Mouse (Mus musculus) ovary, adult 18-20 months (tissue): ENCODE data around the gene Islr.
"Not testable (repeated sequence)": the region's sequence is repeated elsewhere in the genome, so short reads cannot be mapped to it uniquely, and the experiment has no call there.

Experiments
- DNase-seq: peaks from one replicate; pipeline ENCODE4 v3.0.0; 2022; ENCODE audit warnings: low spot score, mixed read lengths

Islr gene

GRCm38 (mm10) chr9:58203516-58204447 lies at the start of gene Islr, which contains the start of gene Islr2:
Gene Islr (minus strand): TSS chr9:58204306.
Gene Islr2 (minus strand): TSS chr9:58204319.
- DNase-seq = peak; percentile 47

DNA sequence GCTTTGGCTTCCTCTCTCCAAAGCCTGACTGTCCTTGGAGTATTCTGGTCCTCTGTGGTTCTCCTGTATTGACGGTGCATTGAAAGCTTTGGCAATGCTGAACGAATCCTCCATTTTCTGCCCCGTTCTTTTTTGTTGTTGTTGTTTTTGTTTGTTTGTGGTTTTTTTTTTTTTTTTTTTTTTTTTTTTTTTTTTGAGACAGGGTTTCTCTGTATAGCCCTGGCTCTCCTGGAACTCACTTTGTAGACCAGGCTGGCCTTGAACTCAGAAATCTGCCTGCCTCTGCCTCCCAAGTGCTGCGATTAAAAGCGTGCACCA lies 49.7 kb upstream of the Islr start:
- not testable (repeated sequence) for DNase-seq

- DNase-seq = peak; percentile 92
These were observed 49.1 kb upstream of the Islr start, which contains the start of gene Stoml1 for GRCm38 (mm10) chr9:58253033-58253804. Gene Stoml1 (plus strand): TSS chr9:58253164.

DNA sequence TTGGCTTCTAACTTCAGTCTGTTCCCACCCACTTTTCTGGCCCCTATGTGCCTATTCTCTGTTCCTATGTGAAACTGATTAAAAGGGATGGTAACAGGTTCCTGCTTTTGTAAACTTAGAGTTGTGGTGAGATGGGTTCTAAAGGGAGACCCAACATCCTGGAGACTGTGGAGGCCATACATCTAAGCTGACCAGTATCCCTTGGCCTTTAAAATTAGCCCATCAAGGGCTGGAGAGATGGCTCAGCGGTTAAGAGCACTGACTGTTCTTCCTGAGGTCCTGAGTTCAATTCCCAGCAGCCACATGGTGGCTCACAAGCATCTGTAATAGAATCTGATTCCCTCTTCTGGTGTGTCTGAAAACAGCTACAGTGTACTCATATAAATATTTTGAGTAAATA lies 46.6 kb upstream of the Islr start:
- not testable (repeated sequence) for DNase-seq

DNA sequence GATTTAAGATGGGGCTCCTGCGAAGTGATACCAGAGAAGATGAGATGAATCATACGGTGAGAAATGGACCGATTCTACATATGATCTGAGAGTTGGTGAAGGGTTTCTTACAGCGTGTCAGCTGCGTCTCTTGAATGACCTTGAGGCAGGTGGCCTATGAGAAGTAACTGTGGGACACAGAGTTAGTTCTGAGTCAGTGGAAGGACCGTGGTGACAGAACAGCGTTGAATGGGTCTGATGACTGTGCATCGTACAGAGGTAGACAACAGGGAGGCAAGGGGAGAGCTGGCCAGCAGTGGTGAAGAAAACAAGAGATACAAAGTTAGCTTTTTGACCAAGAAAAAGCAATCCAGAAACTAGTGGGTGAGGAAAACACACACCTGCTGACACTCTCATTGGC lies 46.2 kb upstream of the Islr start:
- DNase-seq = no peak

DNA sequence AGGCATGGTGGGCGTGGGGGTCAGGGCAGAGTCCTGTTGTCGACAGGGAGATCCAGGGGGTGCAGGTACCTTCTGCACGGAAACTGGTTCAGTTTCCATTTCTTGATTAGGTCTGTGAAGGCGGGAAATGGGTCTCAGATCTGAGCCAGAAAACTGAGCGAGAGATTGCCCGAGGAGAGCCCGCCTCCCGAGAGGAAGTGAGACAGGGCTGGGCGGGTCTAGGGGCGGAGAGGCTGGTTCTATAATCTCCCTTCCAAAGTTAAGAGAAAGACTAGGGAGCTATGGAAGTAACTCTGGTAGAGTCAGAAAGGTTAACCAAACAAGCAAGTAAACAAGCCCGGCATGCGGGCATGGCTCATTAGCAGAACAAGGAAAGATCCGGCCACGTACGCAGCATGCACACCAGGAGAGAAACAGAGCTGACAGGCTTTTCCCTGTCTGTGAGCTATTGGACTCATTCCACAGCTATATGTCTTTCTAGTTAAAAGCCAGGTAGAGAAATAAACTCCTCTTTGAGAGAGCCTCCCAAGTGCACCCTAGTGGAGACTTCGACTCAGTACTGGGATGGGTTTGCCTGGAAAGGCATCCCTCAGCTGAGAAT lies 45.6 kb upstream of the Islr start, which contains the start of gene Pml:
Gene Pml, minus strand, starts transcription at position 195 of the 601 bp plus-strand sequence.
- peak; percentile 70 for DNase-seq

- no peak for DNase-seq
These were observed 44.8 kb upstream of the Islr start for GRCm38 (mm10) chr9:58248746-58249413.

- peak; percentile 70 for DNase-seq
These were observed 43.1 kb upstream of the Islr start for GRCm38 (mm10) chr9:58247064-58247759.

DNA sequence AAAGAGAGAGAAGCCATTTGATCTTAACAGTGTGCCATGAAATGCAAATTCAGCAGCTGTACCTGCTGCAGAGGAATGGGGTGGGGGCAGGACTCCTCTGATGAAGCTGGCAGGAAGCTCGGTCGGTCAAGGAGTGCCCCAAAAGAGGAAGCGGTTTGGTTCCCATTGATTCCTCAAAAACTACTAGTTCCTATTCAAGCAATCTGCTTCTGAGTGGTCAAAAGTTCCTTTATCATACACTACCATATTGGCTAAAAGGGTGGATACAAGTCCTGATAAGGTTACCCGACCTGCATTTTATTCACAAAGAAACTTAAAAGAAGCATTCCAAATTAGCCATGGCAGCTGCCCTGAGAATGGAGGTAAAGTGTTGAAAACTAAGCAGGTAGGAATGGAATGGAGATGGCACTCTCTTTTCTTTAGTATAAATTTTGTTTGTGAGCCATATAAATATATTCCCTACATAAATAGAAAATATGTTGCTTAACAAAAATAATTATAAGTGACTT lies 42.0 kb upstream of the Islr start:
- DNase-seq = no peak

DNA sequence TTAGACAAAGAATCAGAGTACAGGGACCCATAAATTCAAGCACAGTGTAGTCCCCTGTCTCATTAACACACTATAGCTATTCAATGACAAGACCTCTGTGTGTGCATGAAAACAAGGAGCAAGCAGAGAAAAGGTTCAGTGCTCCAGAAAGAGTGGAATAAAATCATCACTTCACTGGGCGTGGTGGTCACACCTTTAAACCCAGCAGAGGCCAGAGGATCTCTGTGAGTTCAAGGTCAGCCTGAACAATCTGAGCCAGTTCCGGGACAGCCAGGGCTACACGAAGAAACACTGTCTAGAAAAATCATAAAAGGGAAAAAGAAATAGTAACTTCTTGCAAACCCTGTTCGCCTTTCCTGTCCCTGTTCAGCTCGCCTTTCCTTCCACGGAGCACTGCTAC lies 39.6 kb upstream of the Islr start:
- no peak for DNase-seq

GRCm38 (mm10) chr9:58242696-58243095 lies 38.6 kb upstream of the Islr start:
- DNase-seq = no peak

DNA sequence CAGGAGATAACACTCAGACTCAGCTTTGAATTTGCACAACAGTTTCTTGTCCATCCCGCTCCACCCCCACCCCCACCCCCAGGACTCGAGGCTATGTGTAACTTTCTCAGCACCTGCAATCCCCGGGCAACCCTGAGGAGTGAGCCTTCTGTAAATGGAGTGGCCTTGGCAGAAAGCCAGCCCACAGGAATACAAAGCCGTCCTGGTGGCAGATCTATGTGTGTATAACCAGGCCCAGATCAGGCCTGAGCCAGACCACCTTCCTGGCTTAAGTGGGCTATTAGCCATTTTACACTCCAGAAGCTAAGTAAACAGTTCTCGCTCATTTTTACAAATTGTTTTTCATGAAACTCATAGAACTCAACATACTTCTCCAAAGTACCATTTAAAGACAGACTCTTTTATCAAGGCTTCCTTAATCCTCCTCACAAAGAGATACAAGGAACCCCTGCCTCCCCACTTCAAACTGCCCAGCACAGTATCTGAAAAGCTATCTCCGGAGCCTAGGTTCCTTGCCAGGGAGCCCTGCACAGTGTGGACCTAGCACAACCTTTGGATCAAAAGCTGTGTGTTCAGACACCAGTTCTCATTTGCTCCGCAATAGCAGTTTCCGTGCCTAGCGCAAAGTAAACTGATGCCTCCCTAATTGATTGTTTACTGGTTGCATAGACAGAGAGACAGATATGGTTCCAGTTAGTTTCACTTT lies 37.8 kb upstream of the Islr start:
- peak; percentile 50 for DNase-seq

DNA sequence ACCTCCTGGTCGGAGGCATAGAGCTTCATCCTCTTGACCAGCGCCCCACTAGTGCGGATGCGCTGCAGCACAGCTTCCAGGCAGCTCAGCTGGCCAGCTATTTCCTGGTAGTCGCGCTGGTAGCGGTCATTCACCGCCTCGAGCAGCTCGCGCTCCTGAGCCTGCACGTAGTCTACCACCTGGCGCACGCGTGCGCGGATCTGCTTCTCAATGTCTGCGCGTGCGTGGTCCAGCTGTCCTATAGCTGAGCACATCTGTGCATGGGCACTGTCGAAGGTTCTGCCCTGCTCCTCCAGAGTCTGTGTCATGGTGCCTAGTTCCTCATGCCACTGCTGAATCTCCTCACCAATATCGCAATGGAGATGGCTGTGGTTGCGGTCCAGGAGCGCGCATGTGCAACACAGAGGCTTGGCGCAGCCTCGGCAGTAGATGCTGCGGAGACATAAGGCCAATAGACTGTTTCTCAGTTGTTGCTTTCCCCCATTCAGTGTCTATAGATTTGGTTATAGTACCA lies 30.5 kb upstream of the Islr start:
- no peak for DNase-seq

GRCm38 (mm10) chr9:58232374-58232773 lies 28.3 kb upstream of the Islr start:
- DNase-seq = no peak

- no peak for DNase-seq
These were observed 27.6 kb upstream of the Islr start for GRCm38 (mm10) chr9:58231746-58232145.

- DNase-seq = no peak
These were observed 24.8 kb upstream of the Islr start for GRCm38 (mm10) chr9:58228777-58229466.

DNA sequence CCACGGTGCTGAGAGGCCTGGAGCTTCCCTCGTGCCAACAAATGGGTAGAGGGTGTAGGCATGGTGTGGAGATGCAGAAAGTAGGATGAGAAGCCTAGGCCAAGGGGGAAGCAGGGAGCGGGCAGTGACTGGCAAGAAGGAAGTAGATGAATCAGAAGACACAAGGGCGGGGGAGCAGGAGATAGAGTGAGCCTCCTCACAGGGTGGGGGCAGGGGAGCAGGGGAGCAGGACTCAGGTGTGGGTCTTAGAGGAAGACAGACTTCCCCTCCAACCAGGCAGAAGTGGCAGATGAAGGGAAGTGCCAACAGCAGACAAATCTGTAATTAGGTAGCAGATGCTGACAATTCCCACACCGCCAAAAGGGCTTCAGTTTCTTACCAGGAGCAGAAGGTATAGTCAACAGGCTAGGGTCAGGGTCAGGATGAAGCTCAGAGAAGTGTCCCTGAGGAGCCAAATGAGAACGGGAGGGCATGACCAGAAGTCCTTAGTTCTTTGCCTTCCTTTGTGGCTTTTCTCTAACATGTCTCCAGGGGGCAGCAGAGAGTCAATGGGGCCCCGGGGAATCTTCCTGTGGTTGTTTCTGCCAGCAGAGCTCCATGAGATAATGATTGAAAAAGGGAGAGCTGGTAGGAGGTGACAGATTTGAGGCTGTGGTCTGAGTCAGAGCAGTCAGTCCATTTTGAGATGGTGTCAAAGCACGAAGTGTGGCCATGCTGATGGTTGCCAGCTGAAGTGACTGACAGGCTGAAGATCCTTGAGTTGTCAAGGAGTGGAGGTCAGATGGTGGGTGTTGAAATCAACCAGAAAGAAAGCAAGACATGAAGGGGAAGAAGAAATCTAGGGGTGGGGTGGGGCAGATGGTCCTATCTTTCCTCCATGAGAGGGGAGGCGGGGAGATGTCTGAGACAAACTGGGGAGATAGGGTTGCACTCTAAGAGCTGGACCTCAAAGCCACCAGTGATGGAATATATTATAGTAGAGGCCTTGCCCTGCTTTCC lies 22.1 kb upstream of the Islr start:
- DNase-seq = no peak

DNA sequence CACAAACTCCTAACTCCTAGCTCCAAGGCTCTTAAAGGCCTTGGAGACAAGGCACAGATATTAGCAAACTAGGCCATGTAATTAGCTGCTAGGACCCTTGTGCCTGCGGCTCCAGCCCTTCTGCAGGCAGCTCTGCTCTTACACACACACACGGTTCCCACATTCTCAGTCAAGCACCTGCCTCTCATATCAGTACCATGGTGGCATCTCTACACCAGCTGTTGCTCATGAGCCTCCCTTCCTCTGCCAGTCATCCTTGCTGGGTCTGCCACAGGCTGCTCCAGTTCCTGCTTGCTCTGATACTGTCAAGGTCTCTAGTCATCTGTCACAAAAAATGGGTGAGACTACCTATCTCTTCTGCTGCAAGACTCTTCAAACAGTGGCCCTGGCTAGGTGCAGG lies 20.2 kb upstream of the Islr start:
- DNase-seq = no peak
